25 mouse cellular contexts compared by ENCODE assay signal in the genomic region with DNA sequence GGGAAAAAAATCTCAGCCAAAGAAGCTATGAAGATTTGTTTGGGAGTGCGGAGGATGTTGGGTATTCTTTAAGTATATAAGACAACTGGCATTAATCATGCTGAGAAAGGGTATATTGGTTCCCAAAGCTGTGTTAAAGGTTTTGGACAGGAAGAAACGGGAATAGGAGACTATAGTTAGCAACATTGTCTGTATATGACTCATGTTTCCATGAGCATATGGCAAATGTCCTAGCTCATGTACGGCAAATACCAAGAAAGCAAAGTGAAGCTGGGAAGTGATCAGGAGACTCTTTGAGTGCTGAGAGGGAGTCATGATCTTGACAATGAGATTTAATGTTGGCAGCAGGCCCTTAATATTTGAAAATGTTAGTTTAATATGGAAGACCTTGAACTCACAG.
DNase-seq lines count a peak whose midpoint lies in the region; ATAC-seq and TF ChIP-seq lines count a peak whose summit lies in the region.
"Had no signal": no experiment of that assay in that cellular context is flagged by ENCODE, and none has a peak within 500 bp of the region (broad histone marks: within the 10 kb centered on the region; RNA-seq: fewer than 3 reads in every experiment).

No protein-coding gene starts in this region.

- H3K4me1 ChIP-seq in embryonic fibroblast, embryonic 13.5 days (ENCODE audit: control insufficient read depth, insufficient read depth, low read length) = 0 out of 2 replicates have a peak, but pooled peaks cover 3% of the 10 kb centered on the region
- H3K4me1 ChIP-seq: embryonic facial prominence, embryonic 10.5 days; embryonic facial prominence, embryonic 13.5 days; forebrain, embryonic 10.5 days; heart, embryonic 10.5 days; hindbrain, embryonic 10.5 days; hindbrain, embryonic 13.5 days; intestine, embryonic 15.5 days had no signal

- DNase-seq in frontal cortex, postnatal 25 days (ENCODE audit: low spot score in 2 of 2) = no peak
- peak; percentile 64 for DNase-seq in 3T3-L1 (ENCODE audit: low read depth, low spot score)
- DNase-seq in NIH3T3 (ENCODE audit: low read depth) = peak; percentile 67
- DNase-seq in neural tube, embryonic 10.5 days (ENCODE audit: extremely low spot score, low spot score) = no peak
- DNase-seq: adrenal gland, adult 8-10 months; adrenal gland, postnatal 25 days; forebrain, postnatal 0 days; gastrocnemius, postnatal 10 days; gastrocnemius, postnatal 36 days; heart, adult 2 months; heart, postnatal 10 days; heart, postnatal 36 days; kidney, adult 11 months; kidney, adult 8-10 months had no signal

- ATAC-seq in frontal cortex, adult (ENCODE audit: low TSS enrichment) = peak; percentile 81
- ATAC-seq: forebrain, embryonic 14.5 days; forebrain, postnatal 0 days; hindbrain, embryonic 16.5 days; intestine, embryonic 15.5 days had no signal

- TF ChIP-seq POLR2A in embryonic fibroblast, embryonic 13.5 days (IDR thresholded peaks at IDR 0.05; ENCODE audit: low read depth, low read length) = no peak

- peak overlapping the region; percentile 57 for H3K27ac ChIP-seq in embryonic fibroblast, embryonic 13.5 days (ENCODE audit: insufficient read depth, low read length)
- H3K27ac ChIP-seq: embryonic facial prominence, embryonic 10.5 days; embryonic facial prominence, embryonic 13.5 days; forebrain, embryonic 10.5 days; heart, adult 2 months; heart, embryonic 10.5 days; hindbrain, embryonic 10.5 days; hindbrain, embryonic 13.5 days; intestine, embryonic 15.5 days had no signal

- no peak overlapping the region for H3K4me3 ChIP-seq in embryonic fibroblast, embryonic 13.5 days (ENCODE audit: insufficient read depth, low read length)
- H3K4me3 ChIP-seq: embryonic facial prominence, embryonic 10.5 days; embryonic facial prominence, embryonic 13.5 days; forebrain, embryonic 10.5 days; heart, adult 2 months; heart, embryonic 10.5 days; hindbrain, embryonic 10.5 days; hindbrain, embryonic 13.5 days; intestine, embryonic 15.5 days had no signal

- no peak for TF ChIP-seq CTCF in embryonic fibroblast, embryonic 13.5 days (IDR thresholded peaks at IDR 0.05; ENCODE audit: borderline replicate concordance, insufficient read depth, low read length)

Comparison
In these comparisons a context has a peak if more than half of its experiments do, and no peak if none do; other contexts are left out.
1. DNase-seq: peak in 3T3-L1 (single experiment) and NIH3T3 (single experiment); none in frontal cortex, postnatal 25 days (0 of 2) and neural tube, embryonic 10.5 days (single experiment).